Mouse (Mus musculus): ENCODE results near the gene Hyal3.
"Not testable (repeated sequence)": the region's sequence is repeated elsewhere in the genome, so short reads cannot be mapped to it uniquely, and the experiment has no call there.

The Hyal3 gene

GRCm38 (mm10) chr9:107571534-107572326 is 8.9 kb upstream of the Hyal3 start:
- DNase-seq (ENCODE audit: extremely low spot score) = no peak

- no peak for DNase-seq (ENCODE audit: extremely low spot score)
Measured at GRCm38 (mm10) chr9:107572327-107572662, 8.3 kb upstream of the Hyal3 start.

GRCm38 (mm10) chr9:107573774-107574173 is 6.8 kb upstream of the Hyal3 start:
- DNase-seq (ENCODE audit: extremely low spot score) = not testable (repeated sequence)

GRCm38 (mm10) chr9:107575579-107576356 is 4.8 kb upstream of the Hyal3 start:
- DNase-seq (ENCODE audit: extremely low spot score) = no peak

- DNase-seq (ENCODE audit: extremely low spot score) = peak; percentile 87
Measured at GRCm38 (mm10) chr9:107576357-107577107, 4.1 kb upstream of the Hyal3 start, which contains the start of gene Hyal1. Hyal1 (plus strand) TSS chr9:107576927.

GRCm38 (mm10) chr9:107577871-107578270 is 2.7 kb upstream of the Hyal3 start:
- no peak for DNase-seq (ENCODE audit: extremely low spot score)

- DNase-seq (ENCODE audit: extremely low spot score) = no peak
Measured at GRCm38 (mm10) chr9:107578587-107578986, 2.0 kb upstream of the Hyal3 start, which contains the start of gene Naa80. Naa80 (plus strand) TSS chr9:107578887.

- DNase-seq (ENCODE audit: extremely low spot score) = no peak
Measured at GRCm38 (mm10) chr9:107579023-107579900, 1.4 kb upstream of the Hyal3 start.

- no peak for DNase-seq (ENCODE audit: extremely low spot score)
Measured at GRCm38 (mm10) chr9:107581584-107581983, 966 bp downstream of the Hyal3 start.

- no peak for DNase-seq (ENCODE audit: extremely low spot score)
Measured at GRCm38 (mm10) chr9:107582509-107583062, 2.0 kb downstream of the Hyal3 start.

GRCm38 (mm10) chr9:107583174-107583573 is 2.6 kb downstream of the Hyal3 start:
- DNase-seq (ENCODE audit: extremely low spot score) = no peak

- DNase-seq (ENCODE audit: extremely low spot score) = no peak
Measured at GRCm38 (mm10) chr9:107586504-107586903, 5.9 kb downstream of the Hyal3 start.

GRCm38 (mm10) chr9:107586974-107587832 is 6.6 kb downstream of the Hyal3 start, which contains the start of gene Ifrd2:
Ifrd2 (plus strand) TSS chr9:107587642.
- peak; percentile 95 for DNase-seq (ENCODE audit: extremely low spot score)

- DNase-seq (ENCODE audit: extremely low spot score) = no peak
Measured at GRCm38 (mm10) chr9:107587833-107588639, 7.4 kb downstream of the Hyal3 start.

- DNase-seq (ENCODE audit: extremely low spot score) = no peak
Measured at GRCm38 (mm10) chr9:107590058-107590772, 9.6 kb downstream of the Hyal3 start.

GRCm38 (mm10) chr9:107590773-107591060 is 10.1 kb downstream of the Hyal3 start:
- no peak for DNase-seq (ENCODE audit: extremely low spot score)

GRCm38 (mm10) chr9:107593101-107593976 is 12.7 kb downstream of the Hyal3 start:
- no peak for DNase-seq (ENCODE audit: extremely low spot score)
